Mouse (Mus musculus) layer of hippocampus, postnatal 36 days (tissue): ENCODE results near the gene H2al1j. TPM values are rescaled to one million over a fixed set of nuclear protein-coding genes. Genes with fewer than 3 reads are reported as not detected.
"Not testable (repeated sequence)": the region's sequence is repeated elsewhere in the genome, so short reads cannot be mapped to it uniquely, and the experiment has no call there.

ENCODE experiments used
- DNase-seq, 2 experiments: peaks; one replicate each; pipeline ENCODE4 v3.0.0; 2022
- total RNA-seq, 2 experiments: library from RNA; stranded (reverse); gene quantifications; 2 replicates each; pipeline ENCODE4 v1.2.3; 2021

Gene H2al1j
- total RNA-seq, result not detected

DNA sequence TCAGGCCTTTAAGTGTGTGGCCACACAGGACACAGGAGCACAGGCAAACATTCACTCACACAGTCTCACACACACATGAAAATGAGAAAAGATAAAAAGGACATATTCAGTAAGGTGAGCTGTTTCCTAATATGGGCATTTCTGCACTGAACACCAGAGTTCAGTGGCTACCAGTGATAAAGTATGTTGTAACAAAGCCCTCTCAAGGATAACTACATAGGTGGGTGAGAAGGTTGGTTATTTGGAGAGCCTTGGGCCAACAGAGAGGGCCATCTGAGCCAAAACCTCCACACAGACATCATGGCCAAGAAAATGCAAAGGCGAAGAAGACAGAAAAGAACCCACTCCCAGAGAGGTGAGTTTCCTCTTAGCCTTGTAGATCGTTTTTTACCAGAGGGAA lies at the start of gene H2al1j:
Gene H2al1j, plus strand, starts transcription at position 301 of the 400 bp plus-strand sequence.
- not testable (repeated sequence) for DNase-seq

GRCm38 (mm10) chrX:11280741-11281140 lies 46.9 kb upstream of the H2al1j start:
- no peak for DNase-seq

DNA sequence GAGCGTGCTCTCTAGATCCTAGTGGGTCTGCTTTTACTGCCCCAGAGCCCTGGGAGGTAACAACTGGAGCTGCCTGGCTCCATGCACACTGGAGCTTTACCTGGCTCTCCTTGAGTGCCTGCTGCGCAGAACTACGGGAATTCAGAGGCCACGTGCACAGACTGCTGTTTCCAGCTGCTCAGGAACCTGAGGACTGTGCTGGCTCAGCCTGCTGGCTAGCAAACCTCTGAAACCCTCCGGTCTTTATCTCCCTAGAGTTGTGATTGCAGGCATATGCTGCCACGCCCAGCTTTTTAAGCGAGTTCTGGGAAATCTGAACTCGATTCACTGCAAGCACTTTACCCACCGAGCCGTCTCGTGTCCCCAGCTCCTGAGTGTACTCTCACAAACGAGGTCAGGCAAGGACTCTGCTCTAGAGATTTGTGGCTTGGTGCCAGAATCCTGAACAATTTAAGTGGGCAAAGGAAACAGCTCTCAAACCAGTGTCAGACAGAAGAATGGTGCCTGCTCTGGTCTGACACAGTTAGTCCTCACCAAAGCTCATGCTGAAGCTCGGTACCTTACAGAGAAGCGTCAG lies 39.2 kb upstream of the H2al1j start:
- DNase-seq, result no peak

DNA sequence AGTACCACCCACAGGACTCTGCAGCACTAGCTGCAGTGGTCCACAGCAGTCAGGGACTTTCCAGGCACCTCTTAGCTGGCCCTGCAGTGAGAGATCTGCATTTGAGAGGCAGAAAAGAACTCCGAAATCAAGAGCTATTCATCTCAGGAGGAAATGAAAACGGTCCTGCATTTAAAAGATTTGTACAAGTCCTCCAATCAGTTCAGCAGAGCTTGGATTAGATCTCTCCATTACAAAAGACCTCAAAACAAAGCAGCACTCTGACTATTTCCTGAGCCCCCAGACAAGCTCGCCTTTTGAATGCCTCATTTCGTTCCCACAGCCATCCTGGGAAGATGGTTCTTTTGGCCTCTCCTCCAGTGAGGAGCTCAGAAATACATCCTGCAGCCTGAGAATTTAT lies 38.4 kb upstream of the H2al1j start:
- no peak for DNase-seq

DNA sequence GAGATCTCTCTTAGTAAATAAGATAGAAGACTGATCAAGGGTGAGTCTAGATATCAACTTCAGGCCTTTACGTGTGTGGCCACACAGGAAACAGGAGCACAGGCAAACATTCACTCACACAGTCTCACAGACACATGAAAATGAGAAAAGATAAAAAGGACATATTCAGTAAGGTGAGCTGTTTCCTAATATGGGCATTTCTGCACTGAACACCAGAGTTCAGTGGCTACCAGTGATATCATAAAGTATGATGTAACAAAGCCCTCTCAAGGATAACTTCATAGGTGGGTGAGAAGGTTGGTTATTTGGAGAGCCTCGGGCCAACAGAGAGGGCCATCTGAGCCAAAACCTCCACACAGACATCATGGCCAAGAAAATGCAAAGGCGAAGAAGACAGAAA lies 28.7 kb upstream of the H2al1j start, which contains the start of gene H2al1a:
Gene H2al1a, plus strand, starts transcription at position 301 of the 400 bp plus-strand sequence.
- DNase-seq, result not testable (repeated sequence)

- DNase-seq, result not testable (repeated sequence)
Observed at GRCm38 (mm10) chrX:11302132-11302531, 25.5 kb upstream of the H2al1j start, which contains the start of gene H2al1b. TSS of gene H2al1b (plus strand) at chrX:11302432.

DNA sequence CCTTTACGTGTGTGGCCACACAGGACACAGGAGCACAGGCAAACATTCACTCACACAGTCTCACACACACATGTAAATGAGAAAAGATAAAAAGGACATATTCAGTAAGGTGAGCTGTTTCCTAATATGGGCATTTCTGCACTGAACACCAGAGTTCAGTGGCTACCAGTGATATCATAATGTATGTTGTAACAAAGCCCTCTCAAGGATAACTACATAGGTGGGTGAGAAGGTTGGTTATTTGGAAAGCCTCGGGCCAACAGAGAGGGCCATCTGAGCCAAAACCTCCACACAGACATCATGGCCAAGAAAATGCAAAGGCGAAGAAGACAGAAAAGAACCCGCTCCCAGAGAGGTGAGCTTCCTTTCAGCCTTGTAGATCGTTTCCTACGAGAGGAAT lies 22.3 kb upstream of the H2al1j start, which contains the start of gene H2al1c:
Gene H2al1c, plus strand, starts transcription at position 301 of the 400 bp plus-strand sequence.
- not testable (repeated sequence) for DNase-seq

DNA sequence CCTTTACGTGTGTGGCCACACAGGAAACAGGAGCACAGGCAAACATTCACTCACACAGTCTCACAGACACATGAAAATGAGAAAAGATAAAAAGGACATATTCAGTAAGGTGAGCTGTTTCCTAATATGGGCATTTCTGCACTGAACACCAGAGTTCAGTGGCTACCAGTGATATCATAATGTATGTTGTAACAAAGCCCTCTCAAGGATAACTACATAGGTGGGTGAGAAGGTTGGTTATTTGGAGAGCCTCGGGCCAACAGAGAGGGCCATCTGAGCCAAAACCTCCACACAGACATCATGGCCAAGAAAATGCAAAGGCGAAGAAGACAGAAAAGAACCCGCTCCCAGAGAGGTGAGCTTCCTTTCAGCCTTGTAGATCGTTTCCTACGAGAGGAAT lies 19.1 kb upstream of the H2al1j start, which contains the start of gene H2al1d:
Gene H2al1d, plus strand, starts transcription at position 301 of the 400 bp plus-strand sequence.
- not testable (repeated sequence) for DNase-seq

GRCm38 (mm10) chrX:11311634-11312033 lies 16.0 kb upstream of the H2al1j start, which contains the start of gene H2al1e:
TSS of gene H2al1e (plus strand) at chrX:11311934.
- DNase-seq, result not testable (repeated sequence)

DNA sequence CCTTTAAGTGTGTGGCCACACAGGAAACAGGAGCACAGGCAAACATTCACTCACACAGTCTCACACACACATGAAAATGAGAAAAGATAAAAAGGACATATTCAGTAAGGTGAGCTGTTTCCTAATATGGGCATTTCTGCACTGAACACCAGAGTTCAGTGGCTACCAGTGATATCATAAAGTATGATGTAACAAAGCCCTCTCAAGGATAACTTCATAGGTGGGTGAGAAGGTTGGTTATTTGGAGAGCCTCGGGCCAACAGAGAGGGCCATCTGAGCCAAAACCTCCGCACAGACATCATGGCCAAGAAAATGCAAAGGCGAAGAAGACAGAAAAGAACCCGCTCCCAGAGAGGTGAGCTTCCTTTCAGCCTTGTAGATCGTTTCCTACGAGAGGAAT lies 12.8 kb upstream of the H2al1j start, which contains the start of gene H2al1f:
Gene H2al1f, plus strand, starts transcription at position 301 of the 400 bp plus-strand sequence.
- DNase-seq, result not testable (repeated sequence)

GRCm38 (mm10) chrX:11317956-11318355 lies 9.7 kb upstream of the H2al1j start, which contains the start of gene H2al1g:
TSS of gene H2al1g (plus strand) at chrX:11318256.
- DNase-seq, result not testable (repeated sequence)

GRCm38 (mm10) chrX:11321192-11321591 lies 6.4 kb upstream of the H2al1j start, which contains the start of gene H2al1h:
TSS of gene H2al1h (plus strand) at chrX:11321492.
- not testable (repeated sequence) for DNase-seq

- DNase-seq, result not testable (repeated sequence)
Observed at GRCm38 (mm10) chrX:11324359-11324758, 3.3 kb upstream of the H2al1j start, which contains the start of gene H2al1i. TSS of gene H2al1i (plus strand) at chrX:11324659.

- peak; percentile 8 to 15 for DNase-seq
Observed at GRCm38 (mm10) chrX:11345762-11346161, 18.1 kb downstream of the H2al1j start.

GRCm38 (mm10) chrX:11346756-11347155 lies 19.1 kb downstream of the H2al1j start:
- no peak for DNase-seq

DNA sequence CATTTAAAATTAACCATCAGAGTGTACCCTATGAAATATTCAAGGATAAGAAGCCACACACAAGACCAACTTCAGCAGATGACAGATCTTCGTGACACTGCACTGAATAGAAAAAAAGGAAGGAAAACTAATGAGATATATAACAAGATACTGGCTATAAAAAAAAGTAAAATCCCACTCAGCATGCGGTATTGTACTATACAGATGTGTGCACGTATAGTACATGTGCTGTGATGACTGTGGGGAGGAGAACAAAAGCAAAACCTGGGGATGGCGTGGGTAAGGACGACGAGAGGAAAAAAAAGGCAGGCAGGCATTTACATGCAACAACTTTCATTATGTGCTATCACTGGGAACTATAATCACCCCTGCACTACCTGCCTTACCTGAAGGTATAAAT lies 33.2 kb downstream of the H2al1j start:
- no peak for DNase-seq

DNA sequence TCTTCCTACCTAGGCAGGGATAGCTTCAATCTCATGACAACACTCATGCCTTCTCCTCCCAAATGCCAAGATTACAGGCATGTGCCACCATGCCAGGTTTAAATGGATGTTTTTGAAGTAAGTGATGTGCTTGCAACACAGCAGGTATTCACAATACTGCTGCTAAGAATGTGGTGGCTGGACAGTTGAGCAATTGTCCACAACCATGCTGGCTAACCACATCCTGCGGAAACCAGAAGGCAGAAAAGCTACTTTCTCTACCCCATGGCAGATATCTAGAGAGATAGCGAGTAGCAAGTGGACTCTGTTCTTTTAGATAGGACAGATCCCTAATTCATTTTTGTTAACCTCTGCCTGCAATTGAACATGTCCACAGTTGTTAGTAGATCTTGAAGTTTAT lies 33.6 kb downstream of the H2al1j start:
- no peak for DNase-seq

DNA sequence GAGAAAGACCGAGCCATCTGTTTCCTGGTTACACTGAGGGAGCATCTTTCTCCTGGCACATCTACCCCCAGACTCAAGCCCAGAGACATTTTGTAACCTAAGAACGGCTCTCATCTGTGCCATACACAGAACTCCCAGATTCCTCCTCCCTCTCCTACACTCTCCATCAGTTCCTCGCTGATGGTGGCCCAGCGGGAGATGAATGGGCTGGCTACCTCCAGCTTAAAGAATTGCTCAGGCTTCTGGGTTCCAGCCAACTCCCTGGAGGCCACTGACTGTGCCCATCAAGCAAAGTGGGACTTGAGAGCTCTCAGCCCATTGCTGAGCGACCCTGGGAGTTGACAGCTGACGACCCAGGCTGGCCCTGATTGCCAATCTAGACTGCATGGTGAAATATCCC lies 36.3 kb downstream of the H2al1j start:
- no peak for DNase-seq

- DNase-seq, result no peak
Observed at GRCm38 (mm10) chrX:11365151-11365550, 37.5 kb downstream of the H2al1j start.
